Mouse (Mus musculus): ENCODE measurements at regions not wholly inside any gene's neighbourhood (a gene's known extent, or its start where the extent isn't known, plus 50 kb on each side); places are given as distances from the start of the nearest gene placed in this dataset.
A peak's percentile ranks its signal among the peaks of the same experiment; 100 is the strongest.

- no peak for DNase-seq (ENCODE audit: low spot score in 2 of 2)
Observed at GRCm38 (mm10) chr15:27129697-27130096, 234.3 kb upstream of the Fbxl7 start.

GRCm38 (mm10) chr15:27132761-27133160 is 237.4 kb upstream of the Fbxl7 start:
- DNase-seq (ENCODE audit: low spot score in 2 of 2), result no peak

GRCm38 (mm10) chr15:27137580-27137979 is 242.2 kb upstream of the Fbxl7 start:
- DNase-seq (ENCODE audit: low spot score in 2 of 2), result no peak

- DNase-seq (ENCODE audit: low spot score in 2 of 2), result no peak
Observed at GRCm38 (mm10) chr15:27145860-27146259, 250.5 kb upstream of the Fbxl7 start.

GRCm38 (mm10) chr15:27160986-27161385 is 265.6 kb upstream of the Fbxl7 start:
- no peak for DNase-seq (ENCODE audit: low spot score in 2 of 2)

GRCm38 (mm10) chr15:27167484-27167883 is 272.1 kb upstream of the Fbxl7 start:
- DNase-seq (ENCODE audit: low spot score in 2 of 2), result no peak

GRCm38 (mm10) chr15:27169846-27170245 is 274.5 kb upstream of the Fbxl7 start:
- DNase-seq (ENCODE audit: low spot score in 2 of 2), result no peak

GRCm38 (mm10) chr15:27173506-27173905 is 278.1 kb upstream of the Fbxl7 start:
- DNase-seq (ENCODE audit: low spot score in 2 of 2), result no peak

- DNase-seq (ENCODE audit: low spot score in 2 of 2), result no peak
Observed at GRCm38 (mm10) chr15:27178084-27178935, 282.9 kb upstream of the Fbxl7 start.

- peak; percentile 67 to 69 for DNase-seq (ENCODE audit: low spot score in 2 of 2)
Observed at GRCm38 (mm10) chr15:27189699-27190098, 276.8 kb upstream of the Ank start.

- no peak for DNase-seq (ENCODE audit: low spot score in 2 of 2)
Observed at GRCm38 (mm10) chr15:27201513-27201912, 265.0 kb upstream of the Ank start.

GRCm38 (mm10) chr15:27204888-27205287 is 261.6 kb upstream of the Ank start:
- no peak for DNase-seq (ENCODE audit: low spot score in 2 of 2)

- DNase-seq (ENCODE audit: low spot score in 2 of 2), result no peak
Observed at GRCm38 (mm10) chr15:27207446-27207845, 259.0 kb upstream of the Ank start.

- DNase-seq (ENCODE audit: low spot score in 2 of 2), result no peak
Observed at GRCm38 (mm10) chr15:27216387-27216786, 250.1 kb upstream of the Ank start.

- no peak for DNase-seq (ENCODE audit: low spot score in 2 of 2)
Observed at GRCm38 (mm10) chr15:27219126-27219738, 247.2 kb upstream of the Ank start.

- DNase-seq (ENCODE audit: low spot score in 2 of 2), result no peak
Observed at GRCm38 (mm10) chr15:27223610-27224511, 242.6 kb upstream of the Ank start.

GRCm38 (mm10) chr15:27224512-27224850 is 242.0 kb upstream of the Ank start:
- DNase-seq (ENCODE audit: low spot score in 2 of 2), result no peak

GRCm38 (mm10) chr15:27232804-27233203 is 233.7 kb upstream of the Ank start:
- no peak for DNase-seq (ENCODE audit: low spot score in 2 of 2)

GRCm38 (mm10) chr15:27234770-27235169 is 231.7 kb upstream of the Ank start:
- DNase-seq (ENCODE audit: low spot score in 2 of 2), result peak; percentile 63 to 68

- DNase-seq (ENCODE audit: low spot score in 2 of 2), result no peak
Observed at GRCm38 (mm10) chr15:27238301-27238700, 228.2 kb upstream of the Ank start.

GRCm38 (mm10) chr15:27246302-27246701 is 220.2 kb upstream of the Ank start:
- no peak for DNase-seq (ENCODE audit: low spot score in 2 of 2)

All from left cerebral cortex, adult 18-20 months (tissue).